Mouse (Mus musculus) liver, adult 2 months (tissue): ENCODE results near the gene Lrrc71. TPM values are rescaled to one million over a fixed set of nuclear protein-coding genes. Genes with fewer than 3 reads are reported as not detected.

Experiments
- DNase-seq: peaks from one replicate; pipeline ENCODE4 v3.0.0-alpha.2; 2011; ENCODE audit warnings: low read depth, low spot score; ENCODE audit errors: extremely low read depth
- H3K27ac ChIP-seq: fragments of 200-500 bp; replicated peaks from 2 replicates; pipeline ENCODE4 v1.5.1; 2012; ENCODE audit warnings: low read depth, mild to moderate bottlenecking, control low read depth, inconsistent platforms, low read length; ENCODE audit not compliant: insufficient read depth
- H3K27me3 ChIP-seq: fragments of 200-500 bp; 2 replicates; pipeline ENCODE4 v1.6.1; 2012; ENCODE audit warnings: mild to moderate bottlenecking, moderate library complexity, low read length, inconsistent platforms; ENCODE audit not compliant: control insufficient read depth, insufficient read depth
- H3K36me3 ChIP-seq: fragments of 200-500 bp; 2 replicates; pipeline ENCODE4 v1.6.1; 2012; ENCODE audit warnings: low read length, inconsistent platforms; ENCODE audit not compliant: control insufficient read depth, insufficient read depth
- H3K4me1 ChIP-seq: fragments of 200-500 bp; 2 replicates; pipeline ENCODE4 v1.6.1; 2011; ENCODE audit warnings: low read length; ENCODE audit not compliant: control insufficient read depth, insufficient read depth
- H3K4me3 ChIP-seq: fragments of 200-500 bp; 2 replicates; pipeline ENCODE4 v1.5.1; 2011; ENCODE audit warnings: low read depth, mild to moderate bottlenecking, control low read depth, low read length, moderate library complexity; ENCODE audit not compliant: insufficient read depth
- H3K79me2 ChIP-seq: fragments of 200-500 bp; 2 replicates; pipeline ENCODE4 v1.6.1; 2012; ENCODE audit warnings: inconsistent platforms, mild to moderate bottlenecking, low read length, moderate library complexity; ENCODE audit not compliant: control insufficient read depth, insufficient read depth
- H3K9ac ChIP-seq: fragments of 200-500 bp; 2 replicates; pipeline ENCODE4 v1.6.1; 2012; ENCODE audit warnings: low read depth, mild to moderate bottlenecking, control low read depth, inconsistent platforms, low read length
- CTCF ChIP-seq: fragments of 200-500 bp; IDR thresholded peaks from 2 replicates; pipeline ENCODE4 v1.5.1; 2011; ENCODE audit warnings: low read depth, low read length, control low read depth
- POLR2A ChIP-seq: fragments of 200-500 bp; IDR thresholded peaks from 2 replicates; pipeline ENCODE4 v1.6.1; 2011; ENCODE audit warnings: low read length, control low read depth; ENCODE audit not compliant: insufficient read depth; ENCODE audit errors: extremely low read depth
- WGBS: fragments of 180-500 bp; shearing (Covaris S2); methylation state at CpG from one replicate; pipeline ENCODE4 v1.1.7; 2018; 5-methylcytosine and 5-hydroxymethylcytosine counted together
- polyA plus RNA-seq: library from polyadenylated mRNA; depleted of rRNA; stranded (reverse); fragments of >200 nt; gene quantifications from 2 replicates; pipeline ENCODE4 v1.2.3, GENCODE M21; 2012
- total RNA-seq: library from RNA; depleted of rRNA; stranded (reverse); fragments of >200 nt; gene quantifications from 2 replicates; pipeline ENCODE4 v1.2.3, GENCODE M21; 2014

Gene Lrrc71
- total and polyA plus RNA-seq, 2 experiments = under 0.01 to 0.04 TPM

GRCm38 (mm10) chr3:87752567-87752966, 4.1 kb upstream of the Lrrc71 start:
- Histone ChIP-seq H3K27me3 (no peaks in the 10 kb centered on the region), H3K9ac (no peak overlapping the region), H3K4me1 (peaks cover 2% of the 10 kb centered on the region; the same call in 1 of the 2 replicates), H3K79me2 (no peaks in the 10 kb centered on the region), H3K27ac (no peak overlapping the region), H3K36me3 (no peaks in the 10 kb centered on the region), H3K4me3 (no peak overlapping the region)
- no peak for DNase-seq
- TF ChIP-seq POLR2A = no peak
- TF ChIP-seq CTCF = no peak
- WGBS = 92% methylated on average over 3 of the region's 3 CpGs

- Histone ChIP-seq H3K36me3 (no peaks in the 10 kb centered on the region), H3K27ac (no peak overlapping the region), H3K9ac (no peak overlapping the region), H3K79me2 (no peaks in the 10 kb centered on the region), H3K4me1 (no peaks in the 10 kb centered on the region), H3K27me3 (no peaks in the 10 kb centered on the region), H3K4me3 (no peak overlapping the region)
- WGBS = 90% methylated on average over 12 of the region's 12 CpGs
- no peak for DNase-seq
- TF ChIP-seq POLR2A = no peak
- TF ChIP-seq CTCF = no peak
Observed at GRCm38 (mm10) chr3:87749977-87750376, 1.6 kb upstream of the Lrrc71 start.

DNA sequence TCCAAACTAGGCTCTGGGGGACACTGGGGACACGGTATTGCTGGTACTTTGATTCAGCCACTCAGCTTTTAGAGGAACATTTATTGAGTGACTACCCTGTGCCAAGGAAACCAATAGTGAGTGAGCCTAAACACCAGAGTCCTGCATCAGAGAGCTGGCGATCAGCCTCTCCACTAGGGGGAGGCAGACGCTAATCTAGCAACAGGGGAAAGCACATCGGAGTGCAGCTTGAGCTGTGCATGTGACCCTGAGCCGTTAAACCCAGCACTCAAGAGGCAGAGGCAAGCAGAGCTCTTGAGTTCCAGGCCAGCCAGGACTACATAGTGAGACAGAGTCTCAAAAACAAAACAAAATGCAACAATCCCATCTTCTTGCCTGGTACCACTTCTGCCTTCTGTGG, 611 bp upstream of the Lrrc71 start:
- WGBS = 7% methylated on average over 5 of the region's 5 CpGs
- no peaks in the 10 kb centered on the region for H3K27me3 ChIP-seq

GRCm38 (mm10) chr3:87745036-87745659, 3.3 kb downstream of the Lrrc71 start:
- Histone ChIP-seq H3K27ac (no peak overlapping the region), H3K9ac (no peak overlapping the region), H3K4me1 (no peaks in the 10 kb centered on the region), H3K4me3 (no peak overlapping the region), H3K27me3 (no peaks in the 10 kb centered on the region), H3K36me3 (no peaks in the 10 kb centered on the region), H3K79me2 (no peaks in the 10 kb centered on the region)
- WGBS = 55% methylated on average over 18 of the region's 18 CpGs
- no peak for DNase-seq
- no peak for TF ChIP-seq CTCF
- no peak for TF ChIP-seq POLR2A

More for the DNA sequence above, 611 bp upstream of the Lrrc71 start:
- no peaks in the 10 kb centered on the region for H3K36me3 ChIP-seq
- H3K4me1 ChIP-seq = no peaks in the 10 kb centered on the region
- H3K9ac ChIP-seq = no peak overlapping the region
- H3K27ac ChIP-seq = no peak overlapping the region
- peak; percentile 90 for TF ChIP-seq CTCF
- no peak for TF ChIP-seq POLR2A
- no peak overlapping the region for H3K4me3 ChIP-seq
- DNase-seq = peak; percentile 48
- no peaks in the 10 kb centered on the region for H3K79me2 ChIP-seq

- WGBS = 87% methylated on average over 4 of the region's 4 CpGs
Observed at GRCm38 (mm10) chr3:87743927-87744326, 4.5 kb downstream of the Lrrc71 start.

DNA sequence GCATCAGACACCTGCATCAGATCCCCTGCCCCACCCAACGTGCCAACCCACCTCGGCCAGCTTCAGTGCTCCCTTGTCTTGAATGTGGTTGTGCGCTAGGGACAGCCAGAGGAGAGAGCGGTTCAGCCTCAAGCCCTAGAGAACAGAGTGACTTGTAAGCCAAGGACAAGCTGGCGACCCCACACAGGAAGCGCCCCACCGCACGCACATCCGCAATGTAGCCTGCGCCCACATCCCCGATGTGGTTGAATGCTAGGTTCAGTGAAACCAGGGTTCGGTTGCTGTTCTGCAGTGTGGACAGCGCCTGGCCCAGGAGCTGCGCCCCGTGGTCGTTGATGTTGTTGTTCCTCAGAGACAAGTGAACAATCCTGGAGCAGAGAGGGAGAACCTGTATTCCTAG, 5.7 kb downstream of the Lrrc71 start:
- no peak for DNase-seq
- Histone ChIP-seq H3K9ac (no peak overlapping the region), H3K27me3 (no peaks in the 10 kb centered on the region), H3K79me2 (no peaks in the 10 kb centered on the region), H3K36me3 (no peaks in the 10 kb centered on the region), H3K27ac (no peak overlapping the region), H3K4me3 (no peak overlapping the region), H3K4me1 (no peaks in the 10 kb centered on the region)
- WGBS = 88% methylated on average over 16 of the region's 16 CpGs
- TF ChIP-seq CTCF = no peak
- TF ChIP-seq POLR2A = no peak

More at GRCm38 (mm10) chr3:87743927-87744326, 4.5 kb downstream of the Lrrc71 start:
- no peaks in the 10 kb centered on the region for H3K36me3 ChIP-seq
- H3K27me3 ChIP-seq = no peaks in the 10 kb centered on the region
- H3K4me1 ChIP-seq = no peaks in the 10 kb centered on the region
- no peak overlapping the region for H3K4me3 ChIP-seq
- DNase-seq = no peak
- TF ChIP-seq CTCF (no peak), POLR2A (no peak)
- H3K9ac ChIP-seq = no peak overlapping the region
- no peaks in the 10 kb centered on the region for H3K79me2 ChIP-seq
- H3K27ac ChIP-seq = no peak overlapping the region
